Mouse (Mus musculus) myocyte (in vitro differentiated cells): ENCODE measurements at regions not wholly inside any gene's neighbourhood (a gene's known extent, or its start where the extent isn't known, plus 50 kb on each side); places are given as distances from the start of the nearest gene placed in this dataset.

Experiments used
- MAX ChIP-seq: IDR thresholded peaks from one replicate; pipeline ENCODE4 v1.6.1; 2011; ENCODE audit warnings: low read depth, mild to moderate bottlenecking, control low read depth
- POLR2A ChIP-seq: IDR thresholded peaks from one replicate; pipeline ENCODE4 v1.6.1; 2011; ENCODE audit warnings: low read depth, mild to moderate bottlenecking, control low read depth, moderate library complexity; ENCODE audit not compliant: insufficient read length
- POLR2AphosphoS2 ChIP-seq: IDR thresholded peaks from one replicate; pipeline ENCODE4 v1.6.1; 2011; ENCODE audit warnings: low read depth, control low read depth; ENCODE audit not compliant: insufficient read length
- REST ChIP-seq: IDR thresholded peaks from one replicate; pipeline ENCODE4 v1.6.1; 2011; ENCODE audit warnings: mild to moderate bottlenecking, control low read depth, moderate library complexity; ENCODE audit not compliant: insufficient read depth, insufficient read length
- SRF ChIP-seq: IDR thresholded peaks from one replicate; pipeline ENCODE4 v1.6.1; 2011; ENCODE audit warnings: low read depth; ENCODE audit not compliant: control insufficient read depth, insufficient read length
- TCF12 ChIP-seq: IDR thresholded peaks from one replicate; pipeline ENCODE4 v1.6.1; 2011; ENCODE audit warnings: mild to moderate bottlenecking, control low read depth; ENCODE audit not compliant: poor library complexity, insufficient read depth, severe bottlenecking
- TCF3 ChIP-seq: IDR thresholded peaks from one replicate; pipeline ENCODE4 v1.6.1; 2011; ENCODE audit warnings: low read depth, control low read depth; ENCODE audit not compliant: insufficient read length
- USF1 ChIP-seq: IDR thresholded peaks from one replicate; pipeline ENCODE4 v1.6.1; 2011; ENCODE audit warnings: low read depth, mild to moderate bottlenecking, control low read depth, moderate library complexity

- TF ChIP-seq POLR2A (no peak), TCF12 (no peak), REST (no peak), USF1 (no peak), TCF3 (no peak), MAX (no peak), POLR2AphosphoS2 (no peak), SRF (no peak)
Measured at GRCm38 (mm10) chr6:51192826-51193225, 239.6 kb upstream of the Nfe2l3 start.
